Mouse (Mus musculus): ENCODE results near the gene Rufy3.
A peak's percentile ranks its signal among the peaks of the same experiment; 100 is the strongest.

The Rufy3 gene

GRCm38 (mm10) chr5:88574829-88575228 lies 10.0 kb downstream of the Rufy3 start:
- ATAC-seq (ENCODE audit: insufficient number of reproducible peaks, low FRiP score, low TSS enrichment) = no peak

GRCm38 (mm10) chr5:88575506-88576338 lies 10.9 kb downstream of the Rufy3 start:
- no peak for ATAC-seq (ENCODE audit: insufficient number of reproducible peaks, low FRiP score, low TSS enrichment)

DNA sequence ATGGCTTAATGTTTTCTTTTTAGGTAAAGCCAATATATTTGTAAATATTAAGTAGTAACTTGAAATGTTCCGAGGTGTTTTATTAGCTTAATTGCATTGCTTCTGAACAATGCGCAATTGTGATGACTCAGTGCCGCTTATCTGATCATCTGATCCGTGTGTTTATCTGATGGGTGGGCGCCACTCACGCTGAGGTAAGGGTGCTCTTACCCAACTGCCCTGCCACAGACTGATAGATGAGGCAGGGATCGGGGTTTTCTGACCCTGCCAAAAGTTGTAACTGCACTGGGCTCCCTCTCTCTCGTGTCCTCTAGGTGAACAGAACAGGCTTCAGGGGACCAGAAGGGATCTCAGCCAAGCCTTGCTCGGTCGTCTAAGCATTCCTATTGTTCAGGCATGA lies 15.8 kb downstream of the Rufy3 start:
- no peak for ATAC-seq (ENCODE audit: insufficient number of reproducible peaks, low FRiP score, low TSS enrichment)

GRCm38 (mm10) chr5:88581343-88581742 lies 16.5 kb downstream of the Rufy3 start:
- ATAC-seq (ENCODE audit: insufficient number of reproducible peaks, low FRiP score, low TSS enrichment) = no peak

DNA sequence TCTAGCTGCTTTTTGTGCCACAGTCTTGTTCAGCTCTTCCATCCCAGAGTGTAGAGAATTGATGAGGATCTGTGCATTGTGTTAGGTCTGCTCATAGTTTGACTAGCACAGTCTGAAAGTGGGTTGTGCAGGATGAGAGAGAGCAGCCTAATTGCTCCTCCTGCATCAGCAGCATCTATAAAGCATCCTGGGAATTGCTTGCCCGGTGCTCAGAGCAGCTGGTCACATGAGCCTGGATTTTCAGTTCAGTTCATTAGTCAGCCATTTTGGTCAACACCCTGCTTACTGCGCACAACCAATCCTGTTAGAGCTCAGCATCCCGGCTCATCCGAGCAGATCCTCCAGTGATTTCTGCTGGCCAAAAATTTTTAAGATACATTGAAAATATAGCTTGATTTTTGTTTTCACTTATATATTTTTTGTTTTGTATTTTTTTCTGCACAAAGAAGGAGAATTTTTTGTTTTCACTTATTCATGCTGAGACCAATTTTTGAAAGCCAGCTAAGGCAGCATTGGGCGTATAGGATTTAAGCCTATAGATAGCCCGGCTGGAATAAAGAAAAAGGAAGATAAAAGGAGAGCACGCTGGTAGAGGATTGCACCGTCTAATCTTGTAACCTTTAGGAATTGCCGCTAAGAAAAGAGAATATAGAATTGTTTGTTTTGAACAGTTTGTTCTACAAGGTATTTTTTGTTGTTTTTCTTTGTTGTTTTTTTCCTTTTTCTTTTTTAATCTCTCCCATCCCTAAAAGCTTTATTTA lies 18.6 kb downstream of the Rufy3 start:
- peak; percentile 95 for ATAC-seq (ENCODE audit: insufficient number of reproducible peaks, low FRiP score, low TSS enrichment)

- no peak for ATAC-seq (ENCODE audit: insufficient number of reproducible peaks, low FRiP score, low TSS enrichment)
Measured at GRCm38 (mm10) chr5:88584061-88584460, 19.2 kb downstream of the Rufy3 start.

DNA sequence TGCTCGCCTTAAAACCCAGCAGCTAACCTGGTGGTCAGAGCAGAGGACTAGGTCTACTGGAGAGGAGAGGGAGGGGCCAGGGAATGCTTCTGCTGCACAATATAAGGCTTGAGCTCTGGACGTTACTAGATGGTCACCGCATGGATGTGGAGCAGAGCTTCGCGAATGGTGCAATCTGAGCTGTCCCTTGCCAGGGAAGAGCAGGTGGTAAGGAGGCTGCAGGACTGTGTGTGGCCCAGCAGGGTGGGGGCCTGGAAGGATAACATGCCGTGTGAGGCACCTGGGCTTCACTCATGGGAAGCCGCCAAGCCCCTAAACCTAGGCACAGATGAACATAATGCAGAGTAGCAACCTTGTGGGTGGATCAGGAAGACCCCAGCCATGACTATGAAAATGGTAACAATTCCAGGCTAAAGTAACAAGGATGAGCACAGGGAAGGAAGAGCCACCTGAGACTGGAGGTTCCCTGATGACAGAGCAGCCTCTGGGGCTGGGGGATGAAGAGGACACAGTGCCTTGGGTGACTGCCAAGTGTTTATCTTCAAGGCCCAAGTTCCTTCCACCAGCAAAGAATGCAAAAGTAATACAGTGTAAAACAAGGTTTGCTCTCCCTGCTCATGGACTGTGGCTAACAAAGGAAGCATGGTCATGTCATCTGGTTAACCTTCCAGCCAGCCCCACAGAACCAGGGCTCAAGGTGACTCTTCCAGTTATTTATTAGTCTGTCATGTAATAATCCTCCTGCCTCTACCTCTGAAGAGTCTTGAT lies 21.8 kb downstream of the Rufy3 start:
- ATAC-seq (ENCODE audit: insufficient number of reproducible peaks, low FRiP score, low TSS enrichment) = peak; percentile 79

- ATAC-seq (ENCODE audit: insufficient number of reproducible peaks, low FRiP score, low TSS enrichment) = no peak
Measured at GRCm38 (mm10) chr5:88587211-88587934, 22.5 kb downstream of the Rufy3 start.

DNA sequence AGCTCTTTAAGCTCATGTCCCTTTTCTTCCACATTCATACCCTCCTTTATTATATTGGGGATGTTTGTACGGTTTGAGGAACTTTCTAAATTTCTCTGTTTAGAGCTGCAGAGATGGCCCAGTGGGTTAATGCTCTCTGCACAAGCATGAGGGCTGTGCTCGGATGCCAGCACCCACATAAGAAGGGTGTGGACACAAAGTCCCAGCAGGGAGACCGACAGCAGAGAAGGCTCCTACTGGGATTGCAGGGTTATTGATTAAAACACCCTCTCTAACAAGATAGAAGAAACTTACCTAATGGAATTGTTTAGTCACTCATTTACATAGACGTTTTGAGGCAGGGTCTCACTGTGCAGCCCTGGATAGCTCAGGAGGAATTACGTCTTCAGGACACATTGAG lies 23.6 kb downstream of the Rufy3 start:
- ATAC-seq (ENCODE audit: insufficient number of reproducible peaks, low FRiP score, low TSS enrichment) = no peak

DNA sequence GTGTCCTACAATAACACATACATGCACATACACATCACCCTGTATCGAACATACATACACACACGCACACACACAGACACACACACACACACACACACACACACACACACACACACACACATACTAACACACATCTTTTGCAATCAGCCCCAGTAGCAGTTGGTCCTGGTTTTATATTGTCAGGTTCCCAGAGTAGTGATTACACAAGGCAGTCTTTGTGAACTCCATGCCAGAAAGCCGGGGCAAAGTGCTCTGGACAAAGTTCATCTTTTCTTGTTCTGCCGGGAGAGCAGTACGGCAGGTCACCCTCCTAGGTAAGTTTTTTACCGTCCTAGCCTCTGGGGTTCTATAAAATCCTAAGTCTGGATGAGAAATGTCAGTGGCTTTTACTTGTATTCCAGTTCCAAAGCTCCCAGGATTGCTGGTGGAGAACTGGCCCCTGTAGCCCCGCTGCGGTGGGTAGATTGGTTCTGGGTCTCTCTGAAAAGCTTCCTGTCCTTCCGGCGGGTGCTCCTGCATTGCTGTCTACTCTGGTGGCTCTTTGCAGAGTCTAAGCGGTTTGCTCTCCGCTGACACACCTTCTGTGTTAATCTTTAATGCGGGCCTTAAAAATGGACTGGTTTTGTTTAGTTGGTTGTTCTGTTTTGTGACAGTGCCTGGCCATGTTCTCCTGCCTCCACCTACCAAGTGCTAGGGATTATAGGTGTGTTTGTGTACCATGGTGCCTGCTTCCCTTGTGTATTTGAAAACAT lies 28.8 kb downstream of the Rufy3 start:
- no peak for ATAC-seq (ENCODE audit: insufficient number of reproducible peaks, low FRiP score, low TSS enrichment)

- no peak for ATAC-seq (ENCODE audit: insufficient number of reproducible peaks, low FRiP score, low TSS enrichment)
Measured at GRCm38 (mm10) chr5:88594173-88594569, 29.3 kb downstream of the Rufy3 start.

DNA sequence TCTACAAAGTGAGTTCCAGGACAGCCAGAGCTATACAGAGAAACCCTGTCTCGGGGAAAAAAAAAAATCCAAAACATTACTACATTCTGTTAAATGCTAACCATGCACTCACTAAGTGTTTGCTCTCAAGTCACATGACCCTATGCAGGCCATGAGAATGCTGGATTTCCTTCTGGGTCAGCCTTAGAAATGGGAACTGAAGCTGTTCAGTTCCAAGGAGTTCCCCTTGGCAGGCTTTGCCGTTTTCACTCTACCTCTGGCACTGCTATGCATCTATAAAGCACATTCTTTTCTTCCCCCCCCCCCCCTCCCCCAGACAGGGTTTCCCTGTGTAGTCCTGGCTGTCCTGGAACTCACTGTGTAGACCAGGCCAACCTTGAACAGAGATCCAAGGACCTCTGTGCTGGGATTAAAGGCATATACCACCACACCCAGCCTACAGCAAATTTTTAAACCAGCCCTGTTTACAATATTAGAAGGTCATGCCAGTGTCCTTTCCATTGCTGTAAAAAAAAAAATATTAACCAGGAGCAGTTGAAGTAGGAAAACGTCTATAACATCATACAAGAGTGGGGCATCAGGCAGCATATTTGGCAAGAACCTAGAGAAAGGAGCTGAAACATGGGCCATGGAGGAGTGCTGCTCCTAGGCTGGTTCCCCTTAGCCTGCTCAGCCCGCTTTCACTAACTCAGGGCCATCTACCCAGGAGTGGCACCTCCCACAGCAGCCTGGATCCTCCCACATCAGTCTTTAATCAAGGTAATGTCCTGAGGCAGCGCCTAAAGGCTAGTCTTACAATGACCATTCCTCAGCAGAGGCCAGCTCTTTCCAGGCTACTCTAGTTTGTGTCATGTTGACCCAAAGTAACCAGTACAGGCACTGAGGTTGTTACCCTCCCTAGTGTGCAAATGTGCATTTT lies 31.0 kb downstream of the Rufy3 start:
- ATAC-seq (ENCODE audit: insufficient number of reproducible peaks, low FRiP score, low TSS enrichment) = no peak

- ATAC-seq (ENCODE audit: insufficient number of reproducible peaks, low FRiP score, low TSS enrichment) = no peak
Measured at GRCm38 (mm10) chr5:88598961-88599360, 34.1 kb downstream of the Rufy3 start.

GRCm38 (mm10) chr5:88602030-88602429 lies 37.2 kb downstream of the Rufy3 start:
- no peak for ATAC-seq (ENCODE audit: insufficient number of reproducible peaks, low FRiP score, low TSS enrichment)

GRCm38 (mm10) chr5:88602713-88603112 lies 37.9 kb downstream of the Rufy3 start:
- no peak for ATAC-seq (ENCODE audit: insufficient number of reproducible peaks, low FRiP score, low TSS enrichment)

DNA sequence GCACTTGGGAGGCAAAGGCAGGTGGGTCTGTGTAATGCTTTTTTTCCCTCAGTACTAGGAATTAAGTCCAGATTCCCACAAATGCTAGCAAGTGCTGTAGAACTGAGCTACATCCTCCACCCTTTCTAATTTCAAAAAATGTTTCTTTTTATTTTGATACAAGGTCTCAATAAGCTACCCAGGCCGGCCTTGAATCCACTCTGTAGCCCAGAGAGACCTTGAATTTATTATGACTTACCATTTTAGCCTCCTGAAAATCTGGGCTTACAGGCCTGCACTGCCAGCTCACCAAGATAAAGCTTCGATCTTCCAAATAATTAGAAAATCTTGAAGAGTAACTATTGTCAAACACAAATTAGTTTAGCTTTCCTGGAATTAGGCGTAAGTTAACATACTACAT lies 39.2 kb downstream of the Rufy3 start:
- no peak for ATAC-seq (ENCODE audit: insufficient number of reproducible peaks, low FRiP score, low TSS enrichment)

GRCm38 (mm10) chr5:88604641-88605358 lies 40.0 kb downstream of the Rufy3 start:
- ATAC-seq (ENCODE audit: insufficient number of reproducible peaks, low FRiP score, low TSS enrichment) = no peak

GRCm38 (mm10) chr5:88614129-88614528 lies 49.3 kb downstream of the Rufy3 start:
- no peak for ATAC-seq (ENCODE audit: insufficient number of reproducible peaks, low FRiP score, low TSS enrichment)
